Mouse (Mus musculus): ENCODE data around the gene Ttc21b. TPM values are rescaled to one million over a fixed set of nuclear protein-coding genes. Genes with fewer than 3 reads are reported as not detected.

Ttc21b gene
- total RNA-seq, 2 experiments from 2014 or later = 1.1 to 1.2 TPM

GRCm38 (mm10) chr2:66173134-66173533 is 83.3 kb downstream of the Ttc21b start:
- DNase-seq (ENCODE audit: low spot score) = no peak

GRCm38 (mm10) chr2:66171643-66172042 is 84.8 kb downstream of the Ttc21b start:
- no peak for DNase-seq (ENCODE audit: low spot score)

GRCm38 (mm10) chr2:66170721-66171120 is 85.7 kb downstream of the Ttc21b start:
- no peak for DNase-seq (ENCODE audit: low spot score)

- DNase-seq (ENCODE audit: low spot score) = no peak
These were observed 91.4 kb downstream of the Ttc21b start for GRCm38 (mm10) chr2:66165025-66165424.

- DNase-seq (ENCODE audit: low spot score) = no peak
These were observed 98.1 kb downstream of the Ttc21b start for GRCm38 (mm10) chr2:66158140-66158915.

- DNase-seq (ENCODE audit: low spot score) = no peak
These were observed 105.0 kb downstream of the Ttc21b start for GRCm38 (mm10) chr2:66151436-66151835.

GRCm38 (mm10) chr2:66150531-66150930 is 105.9 kb downstream of the Ttc21b start:
- DNase-seq (ENCODE audit: low spot score) = no peak

GRCm38 (mm10) chr2:66148654-66149230 is 107.7 kb downstream of the Ttc21b start:
- no peak for DNase-seq (ENCODE audit: low spot score)

GRCm38 (mm10) chr2:66146473-66146872 is 109.9 kb downstream of the Ttc21b start:
- no peak for DNase-seq (ENCODE audit: low spot score)

- no peak for DNase-seq (ENCODE audit: low spot score)
These were observed 111.6 kb downstream of the Ttc21b start for GRCm38 (mm10) chr2:66144770-66145169.

GRCm38 (mm10) chr2:66143284-66143683 is 113.1 kb downstream of the Ttc21b start:
- no peak for DNase-seq (ENCODE audit: low spot score)

- no peak for DNase-seq (ENCODE audit: low spot score)
These were observed 113.7 kb downstream of the Ttc21b start for GRCm38 (mm10) chr2:66142711-66143110.

GRCm38 (mm10) chr2:66142268-66142667 is 114.1 kb downstream of the Ttc21b start:
- no peak for DNase-seq (ENCODE audit: low spot score)

- no peak for DNase-seq (ENCODE audit: low spot score)
These were observed 116.2 kb downstream of the Ttc21b start for GRCm38 (mm10) chr2:66140246-66140645.

Other genes starting within 250 kb of the Ttc21b start
- gene Galnt3, start 131.6 kb downstream of the Ttc21b start, total RNA-seq (2021) = under 1 TPM in 1 of 2 experiments, not detected in 1; 0.36 TPM
- under 1 TPM in 1 of 2 experiments, not detected in 1; 0.09 TPM for gene Scn1a, start 184.2 kb upstream of the Ttc21b start, total RNA-seq (2021)